Mouse (Mus musculus) spleen, adult 2 months (tissue): ENCODE measurements around the gene Col8a2. TPM values are rescaled to one million over a fixed set of nuclear protein-coding genes. Genes with fewer than 3 reads are reported as not detected.
A peak's percentile ranks its signal among the peaks of the same experiment; 100 is the strongest.

Experiments used
- DNase-seq, 2 experiments: peaks; one replicate each; pipeline versions ENCODE4 v3.0.0 to v3.0.0-alpha.2; 2012 to 2021; ENCODE audit warnings: low spot score in 2 of 2, low read depth in 1 of 2
- H3K27ac ChIP-seq: fragments of 200-500 bp; 2 replicates; pipeline ENCODE4 v1.5.1; 2012; ENCODE audit warnings: low read length, inconsistent platforms; ENCODE audit not compliant: insufficient read depth
- H3K27me3 ChIP-seq: fragments of 200-500 bp; 2 replicates; pipeline ENCODE4 v1.6.1; 2012; ENCODE audit warnings: mild to moderate bottlenecking, moderate library complexity, low read length, inconsistent platforms; ENCODE audit not compliant: control insufficient read depth, insufficient read depth
- H3K36me3 ChIP-seq: fragments of 200-500 bp; 2 replicates; pipeline ENCODE4 v1.6.1; 2012; ENCODE audit warnings: mild to moderate bottlenecking, low read length, inconsistent platforms; ENCODE audit not compliant: control insufficient read depth, insufficient read depth
- H3K4me1 ChIP-seq: fragments of 200-500 bp; 2 replicates; pipeline ENCODE4 v1.6.1; 2011; ENCODE audit warnings: inconsistent platforms; ENCODE audit not compliant: control insufficient read depth, insufficient read depth, insufficient read length
- H3K4me3 ChIP-seq: fragments of 200-500 bp; 2 replicates; pipeline ENCODE4 v1.5.1; 2011; ENCODE audit warnings: mild to moderate bottlenecking, inconsistent platforms; ENCODE audit not compliant: insufficient read depth, insufficient read length; ENCODE audit errors: extremely low read depth
- CTCF ChIP-seq: fragments of 200-500 bp; IDR thresholded peaks from 2 replicates; pipeline ENCODE4 v1.5.1; 2011; ENCODE audit warnings: mild to moderate bottlenecking, inconsistent platforms; ENCODE audit not compliant: insufficient read depth, insufficient read length, insufficient replicate concordance; ENCODE audit errors: extremely low read depth
- POLR2A ChIP-seq: fragments of 200-500 bp; IDR thresholded peaks from 2 replicates; pipeline ENCODE4 v1.6.1; 2011; ENCODE audit warnings: low read depth, low read length, inconsistent platforms
- WGBS: fragments of 180-500 bp; shearing (Covaris S2); methylation state at CpG from one replicate; pipeline ENCODE4 v1.1.7; 2018; 5-methylcytosine and 5-hydroxymethylcytosine counted together
- polyA plus RNA-seq: library from polyadenylated mRNA; depleted of rRNA; stranded (reverse); fragments of >200 nt; gene quantifications from 2 replicates; pipeline ENCODE4 v1.2.3, GENCODE M21; 2012

Gene Col8a2
- polyA plus RNA-seq, 1 experiment, result 3.2 TPM

GRCm38 (mm10) chr4:126255113-126256001 lies 31.2 kb upstream of the Col8a2 start:
- Histone ChIP-seq H3K4me1 (peaks cover 42% of the 10 kb centered on the region), H3K4me3 (peak overlapping the region; percentile 83), H3K27ac (peak overlapping the region; percentile 96), H3K36me3 (no peaks in the 10 kb centered on the region), H3K27me3 (no peaks in the 10 kb centered on the region)
- no peak for TF ChIP-seq POLR2A
- TF ChIP-seq CTCF, result no peak
- peak in 1 of 2 experiments; percentile 27 for DNase-seq
- WGBS, result under 1% methylated on average over 50 of the region's 50 CpGs

GRCm38 (mm10) chr4:126256131-126256791 lies 30.3 kb upstream of the Col8a2 start, which contains the start of gene Map7d1:
Gene Map7d1, minus strand, starts transcription at chr4:126256343.
- TF ChIP-seq POLR2A, result peak; percentile 93
- no peak for TF ChIP-seq CTCF
- 1% methylated on average over 59 of the region's 59 CpGs for WGBS
- DNase-seq, result peak; percentile 71 to 78
- Histone ChIP-seq H3K4me3 (peak within 1 kb of the TSS; percentile 83), H3K27me3 (no peaks in the 10 kb centered on the region), H3K4me1 (peaks cover 51% of the 10 kb centered on the region), H3K27ac (peak within 1 kb of the TSS; percentile 96), H3K36me3 (no peaks in the 10 kb centered on the region)

GRCm38 (mm10) chr4:126256967-126257881 lies 29.4 kb upstream of the Col8a2 start:
- Histone ChIP-seq H3K4me3 (peak overlapping the region; percentile 83), H3K27me3 (no peaks in the 10 kb centered on the region), H3K36me3 (no peaks in the 10 kb centered on the region), H3K27ac (peak overlapping the region; percentile 50; the same call in 1 of the 2 replicates), H3K4me1 (peaks cover 49% of the 10 kb centered on the region)
- DNase-seq, result no peak
- WGBS, result 23% methylated on average over 26 of the region's 26 CpGs
- TF ChIP-seq POLR2A (no peak), CTCF (no peak)

GRCm38 (mm10) chr4:126259063-126259462 lies 27.5 kb upstream of the Col8a2 start:
- peak overlapping the region; percentile 86 for H3K27ac ChIP-seq
- 24% methylated on average over 3 of the region's 3 CpGs for WGBS
- H3K4me1 ChIP-seq, result peaks cover 40% of the 10 kb centered on the region
- TF ChIP-seq POLR2A (no peak), CTCF (no peak)
- no peaks in the 10 kb centered on the region for H3K36me3 ChIP-seq
- no peaks in the 10 kb centered on the region for H3K27me3 ChIP-seq
- DNase-seq, result no peak
- H3K4me3 ChIP-seq, result no peak overlapping the region

- no peaks in the 10 kb centered on the region for H3K27me3 ChIP-seq
- peak; percentile 56 to 85 for DNase-seq
- H3K4me3 ChIP-seq, result peak overlapping the region; percentile 21
- no peaks in the 10 kb centered on the region for H3K36me3 ChIP-seq
- H3K4me1 ChIP-seq, result peaks cover 37% of the 10 kb centered on the region
- under 1% methylated on average over 15 of the region's 15 CpGs for WGBS
- TF ChIP-seq POLR2A, result peak; percentile 5; the same call in 1 of the 2 replicates
- TF ChIP-seq CTCF, result no peak
- peak overlapping the region; percentile 86 for H3K27ac ChIP-seq
These were observed 27.0 kb upstream of the Col8a2 start for GRCm38 (mm10) chr4:126259523-126260160.
